Mouse (Mus musculus): Measurements from ENCODE around the gene Defb23. TPM values are rescaled to one million over a fixed set of nuclear protein-coding genes. Genes with fewer than 3 reads are reported as not detected.
A peak's percentile ranks its signal among the peaks of the same experiment; 100 is the strongest.
"Not testable (repeated sequence)": the region's sequence is repeated elsewhere in the genome, so short reads cannot be mapped to it uniquely, and the experiment has no call there.

Defb23 gene
- polyA plus RNA-seq, 1 experiment from 2014 or later: not detected

- TF ChIP-seq CTCF (IDR thresholded peaks at IDR 0.05; ENCODE audit: low read depth): 0 out of 2 replicates have a peak, but pooled peaks have one; percentile 30
These were observed 35.9 kb downstream of the Defb23 start for GRCm38 (mm10) chr2:152428481-152428880.

GRCm38 (mm10) chr2:152427493-152427892 lies 36.9 kb downstream of the Defb23 start:
- Histone ChIP-seq H3K9me3 (ENCODE audit: control insufficient read depth) (no peaks in the 10 kb centered on the region), H3K4me1 (replicated peaks; ENCODE audit: control insufficient read depth, insufficient read depth, low read length) (no peaks in the 10 kb centered on the region), H3K36me3 (ENCODE audit: control insufficient read depth, insufficient read depth) (no peaks in the 10 kb centered on the region), H3K9ac (ENCODE audit: low read depth, low read length) (no peak overlapping the region), H3K27ac (ENCODE audit: low read depth, low read length) (no peak overlapping the region), H3K4me3 (ENCODE audit: low read depth, low read length) (no peak overlapping the region), H3K27me3 (replicated peaks; ENCODE audit: control insufficient read depth, insufficient read depth, low read length) (no peaks in the 10 kb centered on the region), H3K4me2 (replicated peaks; ENCODE audit: low read depth) (no peak overlapping the region)
- WGBS: 11% methylated on average over 12 of the region's 12 CpGs
- ATAC-seq: no peak
- no peak for TF ChIP-seq CTCF (IDR thresholded peaks at IDR 0.05; ENCODE audit: low read depth)

More at GRCm38 (mm10) chr2:152428481-152428880, 35.9 kb downstream of the Defb23 start:
- H3K9me3 ChIP-seq (ENCODE audit: control insufficient read depth); H3K9ac ChIP-seq (ENCODE audit: low read depth, low read length); H3K4me2 ChIP-seq (replicated peaks; ENCODE audit: low read depth); H3K27me3 ChIP-seq (replicated peaks; ENCODE audit: control insufficient read depth, insufficient read depth, low read length); H3K27ac ChIP-seq (ENCODE audit: low read depth, low read length); H3K36me3 ChIP-seq (ENCODE audit: control insufficient read depth, insufficient read depth); ATAC-seq; H3K4me1 ChIP-seq (replicated peaks; ENCODE audit: control insufficient read depth, insufficient read depth, low read length); H3K4me3 ChIP-seq (ENCODE audit: low read depth, low read length): not testable (repeated sequence)
- 83% methylated on average over 2 of the region's 2 CpGs for WGBS

- TF ChIP-seq CTCF (IDR thresholded peaks at IDR 0.05; ENCODE audit: low read depth): no peak
- Histone ChIP-seq H3K4me1 (replicated peaks; ENCODE audit: control insufficient read depth, insufficient read depth, low read length) (no peaks in the 10 kb centered on the region; the same call in 1 of the 2 replicates), H3K27ac (ENCODE audit: low read depth, low read length) (0 out of 2 replicates have a peak overlapping the region, but pooled peaks have one; percentile 94), H3K36me3 (ENCODE audit: control insufficient read depth, insufficient read depth) (no peaks in the 10 kb centered on the region), H3K9me3 (ENCODE audit: control insufficient read depth) (no peaks in the 10 kb centered on the region; the same call in 1 of the 2 replicates), H3K9ac (ENCODE audit: low read depth, low read length) (no peak overlapping the region), H3K4me2 (replicated peaks; ENCODE audit: low read depth) (0 out of 2 replicates have a peak overlapping the region, but pooled peaks have one; percentile 86), H3K4me3 (ENCODE audit: low read depth, low read length) (no peak overlapping the region), H3K27me3 (replicated peaks; ENCODE audit: control insufficient read depth, insufficient read depth, low read length) (no peaks in the 10 kb centered on the region)
- 91% methylated on average over 3 of the region's 3 CpGs for WGBS
- ATAC-seq: no peak
These were observed 48.6 kb downstream of the Defb23 start for GRCm38 (mm10) chr2:152415786-152416185.

GRCm38 (mm10) chr2:152415287-152415686 lies 49.1 kb downstream of the Defb23 start, which contains the start of gene 6820408C15Rik:
Gene 6820408C15Rik, plus strand, starts transcription at chr2:152415587.
- ATAC-seq: no peak
- peak within 1 kb of the TSS; percentile 90 for H3K4me3 ChIP-seq (ENCODE audit: low read depth, low read length)
- H3K4me1 ChIP-seq (replicated peaks; ENCODE audit: control insufficient read depth, insufficient read depth, low read length): no peaks in the 10 kb centered on the region; the same call in 1 of the 2 replicates
- H3K27ac ChIP-seq (ENCODE audit: low read depth, low read length): peak within 1 kb of the TSS; percentile 94
- WGBS: 26% methylated on average over 4 of the region's 4 CpGs
- H3K4me2 ChIP-seq (replicated peaks; ENCODE audit: low read depth): peak within 1 kb of the TSS; percentile 86
- no peaks in the 10 kb centered on the region for H3K27me3 ChIP-seq (replicated peaks; ENCODE audit: control insufficient read depth, insufficient read depth, low read length)
- H3K9me3 ChIP-seq (ENCODE audit: control insufficient read depth): no peaks in the 10 kb centered on the region; the same call in 1 of the 2 replicates
- TF ChIP-seq CTCF (IDR thresholded peaks at IDR 0.05; ENCODE audit: low read depth): no peak
- H3K36me3 ChIP-seq (ENCODE audit: control insufficient read depth, insufficient read depth): no peaks in the 10 kb centered on the region
- peak within 1 kb of the TSS; percentile 97 for H3K9ac ChIP-seq (ENCODE audit: low read depth, low read length)

DNA sequence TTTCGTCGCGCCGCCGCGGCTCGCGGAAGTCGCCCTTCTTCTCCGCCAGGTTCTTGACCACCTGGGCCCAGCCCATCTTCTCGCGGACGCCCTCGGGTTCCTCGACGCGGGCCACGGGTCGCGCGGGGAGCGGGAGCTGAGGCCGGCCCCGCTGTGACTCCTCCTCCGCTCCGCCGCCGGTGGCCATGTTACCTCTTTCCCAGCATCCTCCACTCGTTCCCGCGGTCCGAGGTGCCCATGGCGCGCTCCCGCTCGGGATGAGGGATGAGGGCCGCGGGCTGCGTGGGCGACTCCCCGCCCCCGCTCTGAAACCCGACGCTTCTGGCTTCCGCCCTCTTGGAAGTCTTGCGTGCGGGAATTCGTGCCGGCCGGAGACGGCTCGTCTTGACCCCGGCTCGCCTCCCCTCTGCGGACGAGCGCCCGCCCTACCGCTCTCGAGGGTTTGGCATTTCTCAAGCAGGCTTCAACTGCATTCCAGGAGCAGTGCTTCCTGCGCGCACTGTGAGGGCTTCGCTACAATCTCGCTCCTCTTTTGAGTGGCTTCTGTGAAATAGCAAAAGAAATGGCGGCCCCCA lies 49.7 kb downstream of the Defb23 start, which contains the start of gene Zcchc3:
Zcchc3 (minus strand) TSS at position 437 of the 575 bp plus-strand sequence.
- under 1% methylated on average over 63 of the region's 65 CpGs for WGBS
- H3K36me3 ChIP-seq (ENCODE audit: control insufficient read depth, insufficient read depth): no peaks in the 10 kb centered on the region
- TF ChIP-seq CTCF (IDR thresholded peaks at IDR 0.05; ENCODE audit: low read depth): no peak

GRCm38 (mm10) chr2:152413765-152414584 lies 50.4 kb downstream of the Defb23 start:
- Histone ChIP-seq H3K4me2 (replicated peaks; ENCODE audit: low read depth) (peak overlapping the region; percentile 86), H3K27ac (ENCODE audit: low read depth, low read length) (peak overlapping the region; percentile 94), H3K9me3 (ENCODE audit: control insufficient read depth) (no peaks in the 10 kb centered on the region; the same call in 1 of the 2 replicates), H3K36me3 (ENCODE audit: control insufficient read depth, insufficient read depth) (no peaks in the 10 kb centered on the region), H3K4me1 (replicated peaks; ENCODE audit: control insufficient read depth, insufficient read depth, low read length) (no peaks in the 10 kb centered on the region; the same call in 1 of the 2 replicates), H3K4me3 (ENCODE audit: low read depth, low read length) (peak overlapping the region; percentile 90), H3K27me3 (replicated peaks; ENCODE audit: control insufficient read depth, insufficient read depth, low read length) (no peaks in the 10 kb centered on the region), H3K9ac (ENCODE audit: low read depth, low read length) (peak overlapping the region; percentile 97)
- ATAC-seq: peak; percentile 12
- WGBS: 1% methylated on average over 86 of the region's 86 CpGs
- TF ChIP-seq CTCF (IDR thresholded peaks at IDR 0.05; ENCODE audit: low read depth): no peak

More for the DNA sequence above, 49.7 kb downstream of the Defb23 start, which contains the start of gene Zcchc3:
- no peaks in the 10 kb centered on the region; the same call in 1 of the 2 replicates for H3K9me3 ChIP-seq (ENCODE audit: control insufficient read depth)
- peak within 1 kb of the TSS; percentile 86 for H3K4me2 ChIP-seq (replicated peaks; ENCODE audit: low read depth)
- peak; percentile 76 for ATAC-seq
- peak within 1 kb of the TSS; percentile 97 for H3K9ac ChIP-seq (ENCODE audit: low read depth, low read length)
- peak within 1 kb of the TSS; percentile 90 for H3K4me3 ChIP-seq (ENCODE audit: low read depth, low read length)
- H3K27ac ChIP-seq (ENCODE audit: low read depth, low read length): peak within 1 kb of the TSS; percentile 94
- H3K4me1 ChIP-seq (replicated peaks; ENCODE audit: control insufficient read depth, insufficient read depth, low read length): no peaks in the 10 kb centered on the region; the same call in 1 of the 2 replicates
- no peaks in the 10 kb centered on the region for H3K27me3 ChIP-seq (replicated peaks; ENCODE audit: control insufficient read depth, insufficient read depth, low read length)
